Mouse (Mus musculus) neural tube, embryonic 12.5 days (tissue): ENCODE results near the gene Cep112. TPM values are rescaled to one million over a fixed set of nuclear protein-coding genes. Genes with fewer than 3 reads are reported as not detected.

ENCODE experiments used
- ATAC-seq: fragments of 200-750 bp; cut with Nextera tagmentation; 2 replicates; pipeline ENCODE4 v1.8.0; 2017; ENCODE audit warnings: low read depth, mild to moderate bottlenecking, moderate TSS enrichment, moderate library complexity; ENCODE audit not compliant: low FRiP score
- H3K27ac ChIP-seq: fragments of 300-500 bp; sonication (generic); 2 replicates; pipeline ENCODE4 v1.5.1; 2016
- H3K27me3 ChIP-seq: fragments of 300-500 bp; sonication (generic); replicated peaks from 2 replicates; pipeline ENCODE4 v1.6.1; 2016; ENCODE audit warnings: mild to moderate bottlenecking
- H3K36me3 ChIP-seq: fragments of 300-500 bp; sonication (generic); 2 replicates; pipeline ENCODE4 v1.6.1; 2016; ENCODE audit warnings: mild to moderate bottlenecking
- H3K4me1 ChIP-seq: fragments of 300-500 bp; sonication (generic); 2 replicates; pipeline ENCODE4 v1.6.1; 2016
- H3K4me2 ChIP-seq: fragments of 300-500 bp; sonication (generic); replicated peaks from 2 replicates; pipeline ENCODE4 v1.6.1; 2016; ENCODE audit warnings: mild to moderate bottlenecking
- H3K4me3 ChIP-seq: fragments of 300-500 bp; sonication (generic); 2 replicates; pipeline ENCODE4 v1.5.1; 2016
- H3K9ac ChIP-seq: fragments of 300-500 bp; sonication (generic); 2 replicates; pipeline ENCODE4 v1.6.1; 2016; ENCODE audit warnings: mild to moderate bottlenecking
- H3K9me3 ChIP-seq: fragments of 300-500 bp; sonication (generic); 2 replicates; pipeline ENCODE4 v1.6.1; 2016; ENCODE audit warnings: mild to moderate bottlenecking
- WGBS: fragments of 180-500 bp; shearing (Covaris S2); methylation state at CpG from one replicate; pipeline ENCODE4 v1.1.7; 2016; 5-methylcytosine and 5-hydroxymethylcytosine counted together
- polyA plus RNA-seq: library from polyadenylated mRNA; unstranded; fragments of >200 nt; fragmentation: Nextera tagmentation; extraction: Ambion mirVana; gene quantifications from 2 replicates; pipeline ENCODE4 v1.2.1, GENCODE M21; 2016

Gene Cep112
- polyA plus RNA-seq, 1 experiment from 2014 or later = 10.7 TPM

DNA sequence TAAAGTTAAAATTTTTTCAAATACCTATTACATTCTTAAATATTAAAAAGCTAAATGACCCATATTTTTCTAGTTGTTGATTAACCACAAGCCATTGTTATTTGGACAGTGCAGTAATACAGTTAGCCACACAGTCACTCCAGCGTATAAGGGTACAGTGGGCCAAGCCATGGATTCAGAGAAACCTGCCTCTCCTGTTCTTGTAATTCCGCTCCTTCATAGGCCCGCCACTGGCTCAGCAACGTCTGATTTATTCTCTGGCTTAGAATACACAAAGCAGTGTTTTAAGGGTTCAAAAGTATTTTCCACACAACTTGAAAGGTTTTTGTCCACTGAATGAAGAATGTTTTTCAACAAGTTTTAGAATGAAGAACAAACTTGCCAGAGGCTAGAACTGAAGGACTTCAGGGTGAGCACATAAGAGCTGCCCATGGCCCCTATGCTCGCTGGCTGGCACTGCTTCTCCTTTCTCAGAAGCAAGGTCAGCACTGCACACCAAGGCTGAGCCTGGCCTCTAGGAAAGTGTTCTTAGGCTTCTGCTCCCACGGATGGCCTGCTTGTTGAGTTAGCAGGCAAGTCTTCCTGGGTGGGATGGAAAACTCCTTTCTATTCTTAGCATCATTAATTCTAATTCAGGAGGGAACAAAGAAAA, 349.2 kb downstream of the Cep112 start:
- Histone ChIP-seq H3K9ac (no peak overlapping the region), H3K9me3 (no peaks in the 10 kb centered on the region), H3K4me3 (no peak overlapping the region), H3K4me1 (no peaks in the 10 kb centered on the region), H3K27me3 (no peaks in the 10 kb centered on the region), H3K27ac (no peak overlapping the region), H3K4me2 (no peak overlapping the region), H3K36me3 (no peaks in the 10 kb centered on the region)
- 69% methylated on average over 6 of the region's 6 CpGs for WGBS
- ATAC-seq = no peak

DNA sequence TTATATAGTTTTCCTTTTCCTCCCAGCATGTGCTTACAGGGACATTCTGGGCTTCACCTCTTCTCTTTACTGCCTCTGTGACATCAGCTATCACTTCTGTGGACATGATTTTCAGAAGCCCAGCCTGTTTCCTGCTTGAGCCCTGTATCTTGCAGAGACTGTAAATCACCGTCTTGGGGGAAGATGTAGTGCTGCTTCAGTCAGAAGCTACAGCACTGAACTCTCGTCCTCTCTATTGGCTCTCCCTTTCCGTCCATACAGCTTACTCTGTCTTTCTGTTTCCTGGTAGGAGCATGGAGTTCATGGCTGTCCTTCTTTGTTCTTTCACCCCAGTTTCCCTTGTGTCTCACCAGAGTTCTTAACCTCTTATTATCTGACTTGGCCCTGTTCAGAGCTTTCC, 352.2 kb downstream of the Cep112 start:
- Histone ChIP-seq H3K27ac (no peak overlapping the region), H3K27me3 (no peaks in the 10 kb centered on the region), H3K36me3 (no peaks in the 10 kb centered on the region), H3K4me1 (no peaks in the 10 kb centered on the region), H3K4me2 (no peak overlapping the region), H3K4me3 (no peak overlapping the region), H3K9ac (no peak overlapping the region), H3K9me3 (no peaks in the 10 kb centered on the region)
- WGBS = 38% methylated on average over 3 of the region's 3 CpGs
- ATAC-seq = no peak

- WGBS = 75% methylated on average over 15 of the region's 15 CpGs
- H3K27ac ChIP-seq = no peak overlapping the region
- no peaks in the 10 kb centered on the region for H3K9me3 ChIP-seq
- H3K4me1 ChIP-seq = no peaks in the 10 kb centered on the region
- no peaks in the 10 kb centered on the region for H3K36me3 ChIP-seq
- H3K4me2 ChIP-seq = no peak overlapping the region
- H3K9ac ChIP-seq = no peak overlapping the region
- no peak for ATAC-seq
- H3K4me3 ChIP-seq = no peak overlapping the region
- no peaks in the 10 kb centered on the region for H3K27me3 ChIP-seq
Observed at GRCm38 (mm10) chr11:108780271-108781250, 355.6 kb downstream of the Cep112 start.

GRCm38 (mm10) chr11:108798398-108798797, 373.4 kb downstream of the Cep112 start:
- no peaks in the 10 kb centered on the region for H3K9me3 ChIP-seq
- no peak for ATAC-seq
- H3K27me3 ChIP-seq = no peaks in the 10 kb centered on the region
- no peak overlapping the region for H3K4me3 ChIP-seq
- 89% methylated on average over 5 of the region's 5 CpGs for WGBS
- H3K9ac ChIP-seq = no peak overlapping the region
- H3K36me3 ChIP-seq = no peaks in the 10 kb centered on the region
- H3K4me1 ChIP-seq = no peaks in the 10 kb centered on the region
- no peak overlapping the region for H3K27ac ChIP-seq
- no peak overlapping the region for H3K4me2 ChIP-seq

DNA sequence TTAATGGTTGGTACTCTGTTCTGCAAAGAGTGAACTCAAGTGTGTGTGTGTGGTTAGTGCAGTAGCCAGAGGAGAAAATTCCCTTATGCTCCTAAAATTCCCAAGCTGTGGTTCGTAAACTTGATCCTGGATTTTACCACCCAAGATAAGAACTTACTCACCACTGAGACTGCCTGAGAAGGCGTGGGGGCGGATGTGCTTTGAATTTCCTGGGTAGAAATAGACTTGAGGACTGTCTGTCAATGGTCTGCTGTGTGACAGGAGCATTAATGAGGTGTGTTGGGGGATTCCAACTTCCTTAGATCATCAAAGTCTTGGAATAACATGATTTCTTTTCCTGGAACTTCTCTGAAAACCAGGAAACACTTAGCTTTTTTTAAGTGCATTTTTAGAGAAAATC, 374.7 kb downstream of the Cep112 start:
- Histone ChIP-seq H3K27ac (no peak overlapping the region), H3K27me3 (no peaks in the 10 kb centered on the region), H3K9ac (no peak overlapping the region), H3K4me1 (no peaks in the 10 kb centered on the region), H3K36me3 (no peaks in the 10 kb centered on the region), H3K4me2 (no peak overlapping the region), H3K4me3 (no peak overlapping the region), H3K9me3 (no peaks in the 10 kb centered on the region)
- ATAC-seq = no peak
- 79% methylated on average over 3 of the region's 3 CpGs for WGBS

DNA sequence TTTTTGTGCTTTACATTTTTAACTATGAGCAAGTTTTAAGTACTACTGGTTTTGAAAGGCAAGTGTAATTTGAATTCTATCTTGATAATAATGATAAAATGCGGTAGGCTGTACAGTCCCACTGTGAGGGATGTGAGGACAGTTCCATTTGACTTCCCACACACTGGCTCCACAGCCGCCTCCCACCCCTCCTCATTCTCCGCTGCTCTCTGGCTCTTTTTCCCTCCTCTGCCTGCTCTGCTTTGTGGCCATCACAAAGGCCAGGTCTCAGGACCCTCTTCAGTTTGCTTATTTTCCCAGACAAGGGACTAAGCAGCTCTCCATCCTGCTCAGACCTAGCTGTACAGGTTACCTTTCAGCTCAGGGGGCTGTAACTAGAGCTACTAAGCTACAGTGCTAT, 379.0 kb downstream of the Cep112 start:
- Histone ChIP-seq H3K4me1 (no peaks in the 10 kb centered on the region), H3K36me3 (no peaks in the 10 kb centered on the region), H3K27me3 (no peaks in the 10 kb centered on the region), H3K4me3 (no peak overlapping the region), H3K27ac (no peak overlapping the region), H3K4me2 (no peak overlapping the region), H3K9ac (no peak overlapping the region), H3K9me3 (no peaks in the 10 kb centered on the region)
- 72% methylated on average over 3 of the region's 3 CpGs for WGBS
- no peak for ATAC-seq

DNA sequence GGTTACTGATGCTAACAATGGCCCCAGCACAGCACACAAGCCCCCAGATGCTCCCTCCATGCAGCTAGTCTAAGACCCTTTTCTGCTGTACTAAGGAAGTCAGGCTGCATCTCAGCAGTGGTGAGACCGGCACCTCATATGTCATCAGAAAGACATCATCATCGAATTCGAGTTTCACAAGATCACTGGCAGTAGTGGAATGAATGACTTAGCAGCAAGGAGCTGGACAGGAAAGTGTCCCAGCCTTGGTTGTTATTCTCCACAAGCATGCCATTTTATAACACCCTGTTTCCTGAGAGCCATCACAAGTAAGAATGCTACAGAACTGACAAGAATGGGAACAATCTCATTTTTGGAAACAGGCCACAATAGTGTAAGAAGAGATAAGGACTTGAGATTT, 381.0 kb downstream of the Cep112 start:
- Histone ChIP-seq H3K4me1 (no peaks in the 10 kb centered on the region), H3K9ac (no peak overlapping the region), H3K27ac (no peak overlapping the region), H3K4me2 (no peak overlapping the region), H3K27me3 (no peaks in the 10 kb centered on the region), H3K9me3 (no peaks in the 10 kb centered on the region), H3K36me3 (no peaks in the 10 kb centered on the region), H3K4me3 (no peak overlapping the region)
- no peak for ATAC-seq
- WGBS = 82% methylated on average over 3 of the region's 3 CpGs

GRCm38 (mm10) chr11:108809626-108810025, 384.6 kb downstream of the Cep112 start:
- Histone ChIP-seq H3K4me2 (no peak overlapping the region), H3K36me3 (no peaks in the 10 kb centered on the region), H3K4me1 (no peaks in the 10 kb centered on the region), H3K4me3 (no peak overlapping the region), H3K9me3 (no peaks in the 10 kb centered on the region), H3K27ac (no peak overlapping the region), H3K27me3 (no peaks in the 10 kb centered on the region), H3K9ac (no peak overlapping the region)
- WGBS = 90% methylated on average over 3 of the region's 3 CpGs
- ATAC-seq = no peak

DNA sequence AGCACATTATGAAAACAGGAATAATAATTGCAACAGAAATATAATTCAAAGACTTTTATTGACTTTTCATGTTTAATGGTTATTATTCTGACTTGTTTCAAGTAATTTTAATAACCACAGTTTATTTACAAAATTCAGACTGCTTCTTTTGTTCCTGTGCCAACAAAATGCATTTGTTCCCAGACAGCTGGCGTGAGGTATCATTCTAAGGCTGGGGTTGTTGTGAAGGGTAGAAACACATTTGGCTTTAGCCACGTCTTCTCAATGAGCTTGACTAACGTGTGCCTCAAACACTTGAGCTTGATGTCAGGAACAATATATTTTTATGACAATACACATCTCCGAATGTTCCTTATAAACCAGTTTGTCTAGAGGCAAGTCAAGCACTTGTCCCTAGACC, 396.8 kb downstream of the Cep112 start:
- ATAC-seq = no peak
- H3K27ac ChIP-seq = no peak overlapping the region
- no peak overlapping the region for H3K9ac ChIP-seq
- no peaks in the 10 kb centered on the region for H3K27me3 ChIP-seq
- H3K4me2 ChIP-seq = no peak overlapping the region
- WGBS = 58% methylated on average over 4 of the region's 4 CpGs
- no peak overlapping the region for H3K4me3 ChIP-seq
- H3K36me3 ChIP-seq = no peaks in the 10 kb centered on the region
- H3K4me1 ChIP-seq = no peaks in the 10 kb centered on the region; the same call in 1 of the 2 replicates
- no peaks in the 10 kb centered on the region for H3K9me3 ChIP-seq

- Histone ChIP-seq H3K4me2 (no peak overlapping the region), H3K9me3 (no peaks in the 10 kb centered on the region), H3K4me1 (no peaks in the 10 kb centered on the region; the same call in 1 of the 2 replicates), H3K36me3 (no peaks in the 10 kb centered on the region), H3K27ac (no peak overlapping the region), H3K4me3 (no peak overlapping the region), H3K9ac (no peak overlapping the region), H3K27me3 (no peaks in the 10 kb centered on the region)
- WGBS = 70% methylated on average over 7 of the region's 7 CpGs
- no peak for ATAC-seq
Observed at GRCm38 (mm10) chr11:108822257-108822656, 397.3 kb downstream of the Cep112 start.

- no peak for ATAC-seq
- no peaks in the 10 kb centered on the region for H3K36me3 ChIP-seq
- H3K27me3 ChIP-seq = no peaks in the 10 kb centered on the region
- no peaks in the 10 kb centered on the region; the same call in 1 of the 2 replicates for H3K4me1 ChIP-seq
- no peak overlapping the region for H3K9ac ChIP-seq
- no peaks in the 10 kb centered on the region for H3K9me3 ChIP-seq
- no peak overlapping the region for H3K4me3 ChIP-seq
- H3K27ac ChIP-seq = no peak overlapping the region
- no peak overlapping the region for H3K4me2 ChIP-seq
Observed at GRCm38 (mm10) chr11:108827321-108827720, 402.3 kb downstream of the Cep112 start.

GRCm38 (mm10) chr11:108828374-108829025, 403.5 kb downstream of the Cep112 start:
- H3K27me3 ChIP-seq = no peaks in the 10 kb centered on the region
- no peak overlapping the region for H3K27ac ChIP-seq
- H3K36me3 ChIP-seq = no peaks in the 10 kb centered on the region
- H3K4me1 ChIP-seq = no peaks in the 10 kb centered on the region
- H3K4me2 ChIP-seq = no peak overlapping the region
- no peak overlapping the region for H3K4me3 ChIP-seq
- ATAC-seq = no peak
- WGBS = 78% methylated on average over 4 of the region's 4 CpGs
- H3K9ac ChIP-seq = no peak overlapping the region
- no peaks in the 10 kb centered on the region for H3K9me3 ChIP-seq
